ENCODE assay signal across 7 mouse cellular contexts in genomic region chr14:8460226-8461129, GRCm38 (mm10).
DNase-seq lines count a peak whose midpoint lies in the region; ATAC-seq lines count a peak whose summit lies in the region.

No protein-coding gene starts in this region.

- peak; percentile 20 for DNase-seq in CD4-positive helper T cell, adult 2 months (ENCODE audit: low read depth, low spot score)
- peak; percentile 77 for DNase-seq in NIH3T3 (ENCODE audit: low read depth)
- peak; percentile 76 for DNase-seq in embryo, embryonic 10.5 days (ENCODE audit: low spot score)
- DNase-seq in layer of hippocampus, adult 18-20 months (ENCODE audit: low spot score in 2 of 2), result peak; percentile 59 to 84
- peak; percentile 51 for DNase-seq in lung, postnatal 25 days (ENCODE audit: low spot score)
- peak; percentile 82 to 87 for DNase-seq in right cerebral cortex, postnatal 10 days (ENCODE audit: low spot score in 2 of 2)

- ATAC-seq in hematopoietic stem cell, adult 5-6 weeks (replicated peaks in 1 of 2; ENCODE audit: insufficient read depth in 1 of 2, low FRiP score in 2 of 2, low TSS enrichment in 1 of 2, low read depth in 1 of 2, poor library complexity in 2 of 2, severe bottlenecking in 2 of 2), result peak; percentile 64 to 78; a peak in 3 of 4 replicates

Comparison
In these comparisons a context has a peak if more than half of its experiments do, and no peak if none do; other contexts are left out.
1. Peak in every context shown above with its lines: DNase-seq and ATAC-seq.
2. DNase-seq: peak in every context shown above with its lines; median percentile 84 in right cerebral cortex, postnatal 10 days; 77 in NIH3T3; 76 in embryo, embryonic 10.5 days; 72 in layer of hippocampus, adult 18-20 months; 51 in lung, postnatal 25 days; 20 in CD4-positive helper T cell, adult 2 months.